32 mouse cellular contexts compared by ENCODE assay signal in the genomic region with DNA sequence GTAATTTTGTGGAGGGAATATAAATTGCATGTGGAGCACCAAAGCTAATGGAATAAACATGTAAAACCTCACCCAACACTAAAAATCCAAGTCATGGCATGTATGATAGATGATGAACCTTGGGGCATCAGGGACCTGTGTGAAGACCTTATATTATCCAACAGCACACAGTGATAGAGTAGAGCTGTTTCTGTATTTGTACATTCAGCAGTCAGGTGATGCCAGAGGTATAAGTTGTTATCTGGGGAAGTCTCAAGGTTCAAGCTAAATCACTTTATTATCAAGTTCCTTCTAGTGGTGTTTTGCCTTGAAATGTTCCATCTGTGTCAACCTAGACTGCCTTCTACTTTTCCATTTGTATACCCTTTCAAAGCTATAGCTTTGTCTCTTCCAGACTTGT.
"Had no signal": no experiment of that assay in that cellular context is flagged by ENCODE, and none has a peak within 500 bp of the region (broad histone marks: within the 10 kb centered on the region; RNA-seq: fewer than 3 reads in every experiment).

No protein-coding gene starts in this region.

- H3K9me3 ChIP-seq: limb, embryonic 10.5 days; limb, embryonic 12.5 days; limb, embryonic 13.5 days; limb, embryonic 15.5 days; liver, embryonic 12.5 days; liver, embryonic 13.5 days; liver, embryonic 15.5 days; lung, embryonic 15.5 days; megakaryocyte, embryonic 14.5 days; midbrain, embryonic 10.5 days; midbrain, embryonic 12.5 days; midbrain, embryonic 13.5 days; midbrain, embryonic 15.5 days; neural tube, embryonic 12.5 days had no signal

- H3K36me3 ChIP-seq: limb, embryonic 10.5 days; limb, embryonic 12.5 days; limb, embryonic 13.5 days; limb, embryonic 15.5 days; liver, embryonic 12.5 days; liver, embryonic 13.5 days; liver, embryonic 15.5 days; lung, embryonic 15.5 days; midbrain, embryonic 10.5 days; midbrain, embryonic 12.5 days; midbrain, embryonic 13.5 days; midbrain, embryonic 15.5 days; neural tube, embryonic 12.5 days had no signal

- H3K27ac ChIP-seq: limb, embryonic 10.5 days; limb, embryonic 12.5 days; limb, embryonic 13.5 days; limb, embryonic 15.5 days; liver, embryonic 12.5 days; liver, embryonic 13.5 days; liver, embryonic 14.5 days; liver, embryonic 15.5 days; lung, embryonic 15.5 days; macrophage; midbrain, embryonic 10.5 days; midbrain, embryonic 12.5 days; midbrain, embryonic 13.5 days; midbrain, embryonic 15.5 days; neural tube, embryonic 12.5 days had no signal

- H3K9ac ChIP-seq: limb, embryonic 12.5 days; limb, embryonic 13.5 days; limb, embryonic 15.5 days; liver, embryonic 12.5 days; liver, embryonic 13.5 days; liver, embryonic 14.5 days; liver, embryonic 15.5 days; liver, postnatal 0 days; lung, embryonic 14.5 days; lung, embryonic 15.5 days; midbrain, embryonic 12.5 days; midbrain, embryonic 13.5 days; midbrain, embryonic 15.5 days; neural tube, embryonic 12.5 days had no signal

- H3K4me2 ChIP-seq: limb, embryonic 12.5 days; limb, embryonic 13.5 days; limb, embryonic 15.5 days; liver, embryonic 11.5 days; liver, embryonic 12.5 days; liver, embryonic 13.5 days; liver, embryonic 15.5 days; lung, embryonic 14.5 days; lung, embryonic 15.5 days; midbrain, embryonic 11.5 days; midbrain, embryonic 12.5 days; midbrain, embryonic 13.5 days; midbrain, embryonic 15.5 days; neural tube, embryonic 12.5 days had no signal

- H3K4me3 ChIP-seq: limb, embryonic 10.5 days; limb, embryonic 12.5 days; limb, embryonic 13.5 days; limb, embryonic 15.5 days; liver, embryonic 12.5 days; liver, embryonic 13.5 days; liver, embryonic 15.5 days; lung, embryonic 15.5 days; megakaryocyte, embryonic 14.5 days; midbrain, embryonic 10.5 days; midbrain, embryonic 12.5 days; midbrain, embryonic 13.5 days; midbrain, embryonic 15.5 days; myocyte; neural tube, embryonic 12.5 days had no signal

- H3K4me1 ChIP-seq: limb, embryonic 10.5 days; limb, embryonic 12.5 days; limb, embryonic 13.5 days; limb, embryonic 15.5 days; liver, embryonic 12.5 days; liver, embryonic 13.5 days; liver, embryonic 15.5 days; lung, embryonic 15.5 days; midbrain, embryonic 10.5 days; midbrain, embryonic 12.5 days; midbrain, embryonic 13.5 days; midbrain, embryonic 15.5 days; neural tube, embryonic 12.5 days had no signal

- ATAC-seq: liver, embryonic 12.5 days; liver, postnatal 0 days; lung, postnatal 0 days; midbrain, embryonic 13.5 days; midbrain, embryonic 15.5 days; midbrain, embryonic 16.5 days had no signal

- H3K27me3 ChIP-seq: limb, embryonic 12.5 days; limb, embryonic 13.5 days; limb, embryonic 15.5 days; liver, embryonic 12.5 days; liver, embryonic 13.5 days; liver, embryonic 15.5 days; lung, embryonic 15.5 days; megakaryocyte, embryonic 14.5 days; midbrain, embryonic 12.5 days; midbrain, embryonic 13.5 days; midbrain, embryonic 15.5 days; neural tube, embryonic 12.5 days had no signal

- DNase-seq: left cerebral cortex, postnatal 4 days; liver; liver, embryonic 13.5 days; liver, postnatal 0 days; lung, adult 18-20 months; lung, adult 2 months; lung, embryonic 14.5 days; lung, postnatal 10 days; lung, postnatal 14 days; lung, postnatal 36 days; lung, postnatal 4 days; midbrain, embryonic 14.5 days had no signal
